Mouse (Mus musculus): ENCODE results near the gene Asic4. TPM values are rescaled to one million over a fixed set of nuclear protein-coding genes. Genes with fewer than 3 reads are reported as not detected.

The Asic4 gene
- polyA plus RNA-seq, 1 experiment from 2014 or later: 0.45 TPM

DNA sequence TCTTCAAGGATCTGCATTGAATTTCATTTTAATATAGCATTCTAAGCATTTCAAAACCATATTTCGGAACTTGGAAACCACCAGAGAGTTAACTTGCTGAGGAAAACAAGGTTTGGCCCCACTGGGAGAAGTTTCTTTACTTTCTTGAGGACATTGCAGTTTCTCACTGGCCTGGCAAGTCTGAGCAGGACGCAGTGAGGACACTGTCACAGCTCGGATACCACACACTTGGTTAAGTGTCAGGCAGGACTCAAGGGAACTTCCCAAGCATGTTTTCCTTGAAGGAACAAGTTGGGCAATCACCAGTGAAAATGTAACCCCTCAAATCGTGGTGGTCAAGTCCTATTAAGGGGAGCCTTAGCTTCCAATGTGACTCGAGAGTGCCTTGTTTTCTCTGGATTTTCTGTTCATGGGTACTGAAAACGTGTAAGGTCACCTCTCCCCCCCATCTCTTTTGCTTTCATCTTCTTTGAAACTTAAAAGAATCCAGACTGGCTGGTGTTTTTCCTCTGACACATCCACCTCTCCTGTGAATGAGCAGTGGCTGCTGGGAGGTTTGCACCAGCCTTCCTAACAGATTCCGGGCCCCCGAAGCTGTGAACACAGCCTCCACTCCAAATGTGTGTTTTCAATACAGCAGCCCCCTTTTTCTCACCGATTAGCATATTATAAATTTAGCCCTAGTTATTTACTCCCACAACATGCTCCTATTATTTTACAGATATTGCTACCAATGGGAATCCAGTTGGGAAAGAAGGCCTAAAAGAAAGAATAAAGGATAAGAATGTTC lies 54.2 kb downstream of the Asic4 start:
- Histone ChIP-seq H3K4me1 (replicated peaks; ENCODE audit: insufficient read depth, low read length) (peaks cover 9% of the 10 kb centered on the region; the same call in 1 of the 2 replicates), H3K36me3 (ENCODE audit: insufficient read depth, low read length) (0 out of 2 replicates have a peak, but pooled peaks cover 18% of the 10 kb centered on the region), H3K9ac (ENCODE audit: low read depth, low read length) (peak overlapping the region; percentile 94; the same call in 1 of the 2 replicates), H3K9me3 (replicated peaks; ENCODE audit: low read length) (no peaks in the 10 kb centered on the region), H3K4me2 (ENCODE audit: low read length) (peak overlapping the region; percentile 68), H3K27me3 (ENCODE audit: insufficient read depth, low read length) (no peaks in the 10 kb centered on the region), H3K27ac (no peak overlapping the region), H3K4me3 (replicated peaks; ENCODE audit: low read depth, low read length) (peak overlapping the region; percentile 86)
- DNase-seq (ENCODE audit: low spot score) (no peak), ATAC-seq (replicated peaks; ENCODE audit: low FRiP score, low read depth) (no peak)
- TF ChIP-seq CTCF (IDR thresholded peaks at IDR 0.05; ENCODE audit: low read depth): no peak
- WGBS: 52% methylated on average over 9 of the region's 9 CpGs

GRCm38 (mm10) chr1:75505159-75505955 lies 55.1 kb downstream of the Asic4 start:
- WGBS: 1% methylated on average over 84 of the region's 84 CpGs
- peak; percentile 34 for TF ChIP-seq CTCF (IDR thresholded peaks at IDR 0.05; ENCODE audit: low read depth)
- peak; percentile 66 for DNase-seq (ENCODE audit: low spot score)
- peak overlapping the region; percentile 86 for H3K4me3 ChIP-seq (replicated peaks; ENCODE audit: low read depth, low read length)
- no peaks in the 10 kb centered on the region for H3K9me3 ChIP-seq (replicated peaks; ENCODE audit: low read length)
- peak overlapping the region; percentile 68 for H3K4me2 ChIP-seq (ENCODE audit: low read length)
- peaks cover 9% of the 10 kb centered on the region; the same call in 1 of the 2 replicates for H3K4me1 ChIP-seq (replicated peaks; ENCODE audit: insufficient read depth, low read length)
- H3K36me3 ChIP-seq (ENCODE audit: insufficient read depth, low read length): 0 out of 2 replicates have a peak, but pooled peaks cover 12% of the 10 kb centered on the region
- H3K9ac ChIP-seq (ENCODE audit: low read depth, low read length): peak overlapping the region; percentile 94
- H3K27ac ChIP-seq: peak overlapping the region; percentile 97
- H3K27me3 ChIP-seq (ENCODE audit: insufficient read depth, low read length): no peaks in the 10 kb centered on the region
- peak; percentile 41 for ATAC-seq (replicated peaks; ENCODE audit: low FRiP score, low read depth)

DNA sequence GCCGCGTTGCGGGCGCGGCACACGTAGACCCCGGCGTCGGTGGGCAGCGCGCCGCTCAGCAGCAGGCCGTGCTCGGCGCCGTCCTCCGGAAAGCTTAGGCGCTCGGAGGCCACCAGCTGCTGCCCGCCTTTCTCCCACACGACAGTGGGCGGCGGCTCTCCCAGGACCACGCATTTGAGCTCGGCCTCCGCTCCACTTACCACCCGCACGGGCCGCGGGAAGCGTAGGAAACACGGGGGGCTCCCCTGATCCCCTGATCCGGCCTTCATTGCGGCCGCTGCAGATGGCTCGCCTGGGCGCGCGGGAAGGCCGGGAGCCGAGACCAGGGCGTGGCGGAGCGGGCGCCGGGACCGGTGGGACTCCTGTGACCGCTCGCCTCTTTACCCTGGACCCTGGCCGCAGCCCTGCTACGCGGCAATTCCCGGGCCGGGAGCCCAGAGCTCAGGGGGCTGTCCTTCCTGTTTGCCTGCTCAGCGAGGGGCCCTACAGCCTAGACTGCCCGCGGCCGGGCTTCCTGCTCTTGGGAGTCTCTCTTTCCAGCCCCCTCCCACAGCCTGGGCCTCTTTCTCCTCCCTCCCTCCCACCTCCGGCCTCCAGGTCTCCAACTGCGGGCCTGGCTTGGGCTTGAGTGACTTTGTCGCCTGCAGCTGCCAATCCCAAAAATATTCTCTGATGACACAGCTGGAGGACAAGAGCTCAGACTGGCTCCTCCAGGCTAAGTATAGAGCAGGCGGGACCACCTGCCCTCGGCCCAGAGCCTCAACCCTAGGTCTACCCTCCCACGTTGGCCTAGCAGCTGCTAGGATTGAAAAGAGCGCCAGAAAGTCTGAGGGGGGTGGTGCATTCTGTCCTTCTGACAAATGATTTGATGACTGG lies 56.0 kb downstream of the Asic4 start, which contains the start of gene Obsl1:
Gene Obsl1, minus strand, starts transcription at position 497 of the 876 bp plus-strand sequence.
- peak; percentile 86 for ATAC-seq (replicated peaks; ENCODE audit: low FRiP score, low read depth)
- peak; percentile 96 for DNase-seq (ENCODE audit: low spot score)
- peak within 1 kb of the TSS; percentile 97 for H3K27ac ChIP-seq
- H3K4me1 ChIP-seq (replicated peaks; ENCODE audit: insufficient read depth, low read length): peaks cover 9% of the 10 kb centered on the region; the same call in 1 of the 2 replicates
- no peaks in the 10 kb centered on the region for H3K27me3 ChIP-seq (ENCODE audit: insufficient read depth, low read length)
- no peak for TF ChIP-seq CTCF (IDR thresholded peaks at IDR 0.05; ENCODE audit: low read depth)
- H3K4me3 ChIP-seq (replicated peaks; ENCODE audit: low read depth, low read length): peak within 1 kb of the TSS; percentile 86
- under 1% methylated on average over 62 of the region's 65 CpGs for WGBS
- peak within 1 kb of the TSS; percentile 68 for H3K4me2 ChIP-seq (ENCODE audit: low read length)
- peak within 1 kb of the TSS; percentile 94 for H3K9ac ChIP-seq (ENCODE audit: low read depth, low read length)
- H3K36me3 ChIP-seq (ENCODE audit: insufficient read depth, low read length): 0 out of 2 replicates have a peak, but pooled peaks cover 12% of the 10 kb centered on the region
- H3K9me3 ChIP-seq (replicated peaks; ENCODE audit: low read length): no peaks in the 10 kb centered on the region

DNA sequence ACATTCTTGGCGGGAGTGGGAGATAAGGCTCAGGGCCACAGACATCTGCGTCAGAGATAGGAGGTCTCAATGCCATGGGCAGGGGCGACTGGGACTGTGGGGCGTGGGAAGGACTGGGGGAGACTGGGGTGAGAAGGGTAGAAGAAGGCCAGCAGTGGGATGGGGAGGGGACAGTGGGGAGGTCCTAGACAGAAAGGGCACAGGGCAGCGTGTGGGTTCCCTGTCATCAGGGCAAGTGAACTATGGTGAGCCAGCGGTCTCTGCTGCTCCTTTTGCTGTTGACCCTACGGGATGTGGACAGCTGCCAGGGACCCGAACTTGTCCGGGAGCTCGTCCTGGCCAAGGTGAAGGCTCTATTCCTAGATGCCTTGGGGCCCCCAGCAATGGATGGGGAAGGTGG lies 56.8 kb downstream of the Asic4 start, which contains the start of gene Inha:
Gene Inha, plus strand, starts transcription at position 72 of the 400 bp plus-strand sequence.
- no peaks in the 10 kb centered on the region for H3K27me3 ChIP-seq (ENCODE audit: insufficient read depth, low read length)
- H3K9ac ChIP-seq (ENCODE audit: low read depth, low read length): peak within 1 kb of the TSS; percentile 94
- TF ChIP-seq CTCF (IDR thresholded peaks at IDR 0.05; ENCODE audit: low read depth): no peak
- WGBS: 43% methylated on average over 10 of the region's 10 CpGs
- H3K36me3 ChIP-seq (ENCODE audit: insufficient read depth, low read length): 0 out of 2 replicates have a peak, but pooled peaks cover 9% of the 10 kb centered on the region
- H3K4me1 ChIP-seq (replicated peaks; ENCODE audit: insufficient read depth, low read length): peaks cover 9% of the 10 kb centered on the region; the same call in 1 of the 2 replicates
- ATAC-seq (replicated peaks; ENCODE audit: low FRiP score, low read depth): no peak
- H3K4me3 ChIP-seq (replicated peaks; ENCODE audit: low read depth, low read length): peak within 1 kb of the TSS; percentile 86
- H3K4me2 ChIP-seq (ENCODE audit: low read length): peak within 1 kb of the TSS; percentile 68
- H3K27ac ChIP-seq: peak within 1 kb of the TSS; percentile 97
- DNase-seq (ENCODE audit: low spot score): no peak
- H3K9me3 ChIP-seq (replicated peaks; ENCODE audit: low read length): no peaks in the 10 kb centered on the region

GRCm38 (mm10) chr1:75509586-75509985 lies 59.4 kb downstream of the Asic4 start:
- H3K4me1 ChIP-seq (replicated peaks; ENCODE audit: insufficient read depth, low read length): peaks cover 9% of the 10 kb centered on the region; the same call in 1 of the 2 replicates
- H3K9ac ChIP-seq (ENCODE audit: low read depth, low read length): no peak overlapping the region
- H3K27me3 ChIP-seq (ENCODE audit: insufficient read depth, low read length): no peaks in the 10 kb centered on the region
- no peak overlapping the region for H3K4me2 ChIP-seq (ENCODE audit: low read length)
- WGBS: 60% methylated on average over 20 of the region's 20 CpGs
- no peak overlapping the region for H3K4me3 ChIP-seq (replicated peaks; ENCODE audit: low read depth, low read length)
- H3K36me3 ChIP-seq (ENCODE audit: insufficient read depth, low read length): no peaks in the 10 kb centered on the region
- DNase-seq (ENCODE audit: low spot score): no peak
- H3K9me3 ChIP-seq (replicated peaks; ENCODE audit: low read length): no peaks in the 10 kb centered on the region
- no peak for TF ChIP-seq CTCF (IDR thresholded peaks at IDR 0.05; ENCODE audit: low read depth)
- no peak for ATAC-seq (replicated peaks; ENCODE audit: low FRiP score, low read depth)
- H3K27ac ChIP-seq: no peak overlapping the region

Measured in kidney, postnatal 0 days (tissue).